Mouse (Mus musculus) neural tube, embryonic 15.5 days (tissue): ENCODE data around the gene Tex29. TPM values are rescaled to one million over a fixed set of nuclear protein-coding genes. Genes with fewer than 3 reads are reported as not detected.

Experiments used
- ATAC-seq: fragments of 200-750 bp; cut with Nextera tagmentation; 2 replicates; pipeline ENCODE4 v1.8.0; 2017; ENCODE audit warnings: mild to moderate bottlenecking, moderate TSS enrichment, moderate library complexity; ENCODE audit not compliant: low FRiP score
- H3K27ac ChIP-seq: fragments of 300-500 bp; sonication (generic); replicated peaks from 2 replicates; pipeline ENCODE4 v1.5.1; 2015; ENCODE audit warnings: mild to moderate bottlenecking, inconsistent platforms
- H3K27me3 ChIP-seq: fragments of 300-500 bp; sonication (generic); replicated peaks from 2 replicates; pipeline ENCODE4 v1.6.1; 2015; ENCODE audit warnings: inconsistent platforms
- H3K36me3 ChIP-seq: fragments of 300-500 bp; sonication (generic); 2 replicates; pipeline ENCODE4 v1.6.1; 2015; ENCODE audit warnings: inconsistent platforms
- H3K4me1 ChIP-seq: fragments of 300-500 bp; sonication (generic); 2 replicates; pipeline ENCODE4 v1.6.1; 2015; ENCODE audit warnings: inconsistent platforms
- H3K4me2 ChIP-seq: fragments of 300-500 bp; sonication (generic); 2 replicates; pipeline ENCODE4 v1.6.1; 2015; ENCODE audit warnings: inconsistent platforms, mild to moderate bottlenecking, moderate library complexity
- H3K4me3 ChIP-seq: fragments of 300-500 bp; sonication (generic); replicated peaks from 2 replicates; pipeline ENCODE4 v1.5.1; 2015; ENCODE audit warnings: mild to moderate bottlenecking, inconsistent platforms
- H3K9ac ChIP-seq: fragments of 300-500 bp; sonication (generic); replicated peaks from 2 replicates; pipeline ENCODE4 v1.6.1; 2015; ENCODE audit warnings: mild to moderate bottlenecking, inconsistent platforms
- H3K9me3 ChIP-seq: fragments of 300-500 bp; sonication (generic); replicated peaks from 2 replicates; pipeline ENCODE4 v1.6.1; 2016; ENCODE audit warnings: inconsistent platforms
- WGBS: fragments of 180-500 bp; shearing (Covaris S2); methylation state at CpG from one replicate; pipeline ENCODE4 v1.1.7; 2015; ENCODE audit warnings: mixed read lengths; 5-methylcytosine and 5-hydroxymethylcytosine counted together
- polyA plus RNA-seq: library from polyadenylated mRNA; unstranded; fragments of >200 nt; fragmentation: Nextera tagmentation; extraction: Ambion mirVana; gene quantifications from 2 replicates; pipeline ENCODE4 v1.2.1, GENCODE M21; 2015

Gene Tex29
- polyA plus RNA-seq, 1 experiment from 2014 or later: 0.67 TPM

GRCm38 (mm10) chr8:11885881-11886699, 45.8 kb downstream of the Tex29 start:
- no peak overlapping the region; the same call in 1 of the 2 replicates for H3K9ac ChIP-seq
- peak; percentile 81 for ATAC-seq

GRCm38 (mm10) chr8:11886824-11887223, 46.5 kb downstream of the Tex29 start:
- H3K9me3 ChIP-seq: peaks cover 5% of the 10 kb centered on the region; the same call in 1 of the 2 replicates
- H3K27ac ChIP-seq: peak overlapping the region; percentile 81
- H3K36me3 ChIP-seq: no peaks in the 10 kb centered on the region
- 97% methylated on average over 2 of the region's 2 CpGs for WGBS
- H3K4me1 ChIP-seq: peaks cover 21% of the 10 kb centered on the region
- H3K9ac ChIP-seq: no peak overlapping the region; the same call in 1 of the 2 replicates
- H3K27me3 ChIP-seq: no peaks in the 10 kb centered on the region
- H3K4me2 ChIP-seq: no peak overlapping the region
- 0 out of 2 replicates have a peak, but pooled peaks have one; percentile 32 for ATAC-seq
- H3K4me3 ChIP-seq: no peak overlapping the region

More at GRCm38 (mm10) chr8:11885881-11886699, 45.8 kb downstream of the Tex29 start:
- 21% methylated on average over 12 of the region's 12 CpGs for WGBS
- Histone ChIP-seq H3K27ac (peak overlapping the region; percentile 81), H3K4me1 (peaks cover 21% of the 10 kb centered on the region), H3K27me3 (no peaks in the 10 kb centered on the region), H3K4me2 (no peak overlapping the region), H3K36me3 (no peaks in the 10 kb centered on the region), H3K9me3 (peaks cover 5% of the 10 kb centered on the region; the same call in 1 of the 2 replicates), H3K4me3 (no peak overlapping the region)

DNA sequence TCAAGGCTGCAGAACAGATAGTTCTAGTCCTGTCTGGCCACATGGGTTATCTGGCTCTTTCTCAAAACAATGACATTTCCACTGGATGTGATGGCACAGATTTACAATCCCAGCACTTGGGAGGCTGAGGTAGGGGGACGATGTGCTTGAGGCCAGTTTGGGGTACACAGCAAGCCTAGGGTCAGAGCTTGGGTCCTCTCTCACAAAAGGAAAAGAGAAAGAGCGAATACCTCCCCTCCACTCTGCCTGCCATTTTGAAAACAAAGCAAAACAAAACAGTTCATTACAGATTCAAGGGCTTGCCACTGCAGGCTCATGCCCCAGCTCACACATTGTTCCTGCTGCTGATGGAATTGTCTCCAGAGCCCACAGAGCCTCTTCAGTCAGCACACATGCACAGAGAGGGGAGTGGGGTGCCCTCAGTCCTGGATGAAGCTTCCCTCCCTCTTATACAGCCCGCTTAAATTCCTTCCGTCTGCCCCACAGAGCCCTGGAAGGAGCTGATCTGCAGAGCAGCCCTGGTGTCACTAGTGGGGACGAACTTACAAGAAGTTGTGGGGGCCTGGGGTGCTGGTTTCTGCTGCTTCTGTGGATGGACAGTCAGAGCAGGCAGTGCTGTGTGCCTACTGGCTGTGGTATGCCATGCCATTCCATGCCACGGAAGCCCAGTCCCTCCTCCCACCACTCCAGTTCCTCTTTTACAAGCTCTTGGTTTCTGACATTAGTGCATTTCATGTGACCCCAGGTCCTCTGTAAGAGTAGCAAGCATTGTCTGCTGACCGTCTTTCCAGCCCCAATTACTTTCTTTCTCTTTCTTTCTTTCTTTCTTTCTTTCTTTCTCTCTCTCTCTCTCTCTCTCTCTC, 49.1 kb downstream of the Tex29 start:
- Histone ChIP-seq H3K4me1 (peaks cover 21% of the 10 kb centered on the region), H3K9ac (no peak overlapping the region), H3K27me3 (no peaks in the 10 kb centered on the region), H3K4me2 (no peak overlapping the region), H3K27ac (no peak overlapping the region), H3K36me3 (no peaks in the 10 kb centered on the region), H3K4me3 (no peak overlapping the region), H3K9me3 (no peaks in the 10 kb centered on the region)
- ATAC-seq: no peak
- 24% methylated on average over 7 of the region's 7 CpGs for WGBS

DNA sequence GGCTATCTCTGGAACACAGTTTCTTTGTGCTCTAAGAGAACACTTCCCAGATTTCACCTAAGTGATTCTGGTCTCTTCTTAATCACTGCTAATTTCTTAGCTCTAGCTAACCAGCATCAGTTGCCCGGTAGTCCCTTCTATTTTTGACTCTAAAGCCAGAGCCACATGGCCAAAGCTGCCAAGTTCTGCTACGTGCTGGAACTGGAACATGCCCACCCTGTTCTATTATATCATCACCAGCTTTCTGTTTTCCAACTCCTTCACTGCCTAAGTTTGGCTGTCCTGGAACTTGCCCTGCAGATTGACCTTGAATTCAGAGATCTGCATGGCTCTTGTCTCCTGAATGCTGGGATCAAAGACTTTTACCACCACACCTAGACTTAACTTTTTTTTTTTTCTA, 52.5 kb downstream of the Tex29 start:
- no peak overlapping the region for H3K4me3 ChIP-seq

GRCm38 (mm10) chr8:11896022-11896662, 55.9 kb downstream of the Tex29 start:
- no peaks in the 10 kb centered on the region for H3K9me3 ChIP-seq
- peak; percentile 52; the same call in 1 of the 2 replicates for ATAC-seq
- H3K4me1 ChIP-seq: peaks cover 11% of the 10 kb centered on the region
- no peaks in the 10 kb centered on the region for H3K36me3 ChIP-seq
- H3K4me3 ChIP-seq: no peak overlapping the region
- no peak overlapping the region for H3K9ac ChIP-seq
- H3K27ac ChIP-seq: no peak overlapping the region
- WGBS: 29% methylated on average over 13 of the region's 13 CpGs
- no peak overlapping the region for H3K4me2 ChIP-seq
- H3K27me3 ChIP-seq: peaks cover 10% of the 10 kb centered on the region; the same call in 1 of the 2 replicates

More for the DNA sequence above, 52.5 kb downstream of the Tex29 start:
- ATAC-seq: no peak
- Histone ChIP-seq H3K27me3 (0 out of 2 replicates have a peak, but pooled peaks cover 5% of the 10 kb centered on the region), H3K4me2 (no peak overlapping the region), H3K27ac (no peak overlapping the region), H3K9me3 (no peaks in the 10 kb centered on the region), H3K36me3 (no peaks in the 10 kb centered on the region), H3K9ac (no peak overlapping the region), H3K4me1 (peaks cover 17% of the 10 kb centered on the region)
- WGBS: 95% methylated on average over 2 of the region's 2 CpGs

DNA sequence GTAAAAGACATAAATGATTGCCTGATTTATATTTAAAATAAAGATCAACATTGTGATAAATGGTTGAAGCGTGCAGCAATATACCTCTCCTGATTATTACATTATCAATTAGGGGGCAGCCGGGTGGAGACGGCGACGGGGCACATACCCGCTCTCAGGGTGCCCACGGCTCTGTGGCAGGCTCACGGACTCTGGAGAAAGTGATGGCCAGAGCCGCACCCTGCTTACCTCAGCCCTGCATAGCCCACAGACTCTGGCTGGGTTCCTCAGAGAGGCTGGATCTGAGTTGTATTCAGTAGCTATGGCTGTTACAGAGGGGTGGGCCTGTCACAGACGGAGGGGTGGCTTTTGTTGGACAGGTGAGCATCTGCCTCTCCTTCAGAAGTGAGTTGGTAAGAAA, 56.4 kb downstream of the Tex29 start:
- Histone ChIP-seq H3K4me3 (no peak overlapping the region), H3K4me2 (no peak overlapping the region)
- WGBS: 21% methylated on average over 10 of the region's 10 CpGs

DNA sequence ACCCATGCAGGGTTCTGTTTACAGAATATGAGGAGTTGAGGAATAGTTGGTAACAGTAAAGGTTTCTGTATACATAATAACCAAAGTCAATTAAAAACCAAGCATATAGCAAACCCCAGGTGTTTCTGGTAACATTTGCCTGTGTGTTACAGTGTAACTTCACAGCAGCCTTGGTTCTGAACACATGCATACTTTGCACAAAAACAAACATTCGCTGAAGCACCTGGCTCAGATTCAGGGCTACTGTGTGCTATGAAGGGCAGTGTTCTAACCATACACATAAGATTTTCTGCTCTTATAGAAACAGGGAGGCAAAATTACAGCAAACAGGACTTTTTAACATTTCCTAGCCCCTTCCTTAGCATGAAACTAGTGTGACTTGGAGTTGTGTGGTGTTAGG, 58.5 kb downstream of the Tex29 start:
- Histone ChIP-seq H3K4me3 (no peak overlapping the region), H3K4me1 (peaks cover 11% of the 10 kb centered on the region), H3K9ac (no peak overlapping the region), H3K4me2 (no peak overlapping the region), H3K27me3 (peaks cover 10% of the 10 kb centered on the region; the same call in 1 of the 2 replicates), H3K9me3 (no peaks in the 10 kb centered on the region), H3K36me3 (no peaks in the 10 kb centered on the region), H3K27ac (no peak overlapping the region)
- WGBS: 93% methylated on average over 1 of the region's 1 CpGs
- ATAC-seq: no peak

More for the DNA sequence above, 56.4 kb downstream of the Tex29 start:
- peaks cover 10% of the 10 kb centered on the region; the same call in 1 of the 2 replicates for H3K27me3 ChIP-seq
- no peaks in the 10 kb centered on the region for H3K9me3 ChIP-seq
- no peaks in the 10 kb centered on the region for H3K36me3 ChIP-seq
- peaks cover 11% of the 10 kb centered on the region for H3K4me1 ChIP-seq
- H3K9ac ChIP-seq: no peak overlapping the region
- ATAC-seq: peak; percentile 63; the same call in 1 of the 2 replicates
- H3K27ac ChIP-seq: no peak overlapping the region

Other genes starting within 250 kb of the Tex29 start
- gene Ankrd10, start 204.7 kb upstream of the Tex29 start, polyA plus RNA-seq: 74.6 and 76.6 TPM in 2 replicates
- not detected in 2 replicates for gene 1700016D06Rik, start 139.4 kb upstream of the Tex29 start, polyA plus RNA-seq
- gene Arhgef7, start 112.8 kb upstream of the Tex29 start, polyA plus RNA-seq: 54.4 and 62.3 TPM in 2 replicates